Mouse (Mus musculus) brain, embryonic 14.5 days (tissue): ENCODE measurements around the gene Haspin. TPM values are rescaled to one million over a fixed set of nuclear protein-coding genes. Genes with fewer than 3 reads are reported as not detected.

Source experiments
- DNase-seq: peaks from one replicate; pipeline ENCODE4 v3.0.0-alpha.2; 2011; ENCODE audit warnings: low read depth
- CTCF ChIP-seq: fragments of 200-500 bp; IDR thresholded peaks from 2 replicates; pipeline ENCODE4 v1.5.1; 2012; ENCODE audit warnings: inconsistent platforms, mild to moderate bottlenecking, moderate library complexity, borderline replicate concordance; ENCODE audit not compliant: insufficient read depth, insufficient read length; ENCODE audit errors: extremely low read depth
- POLR2A ChIP-seq: fragments of 200-500 bp; IDR thresholded peaks from 2 replicates; pipeline ENCODE4 v1.6.1; 2012; ENCODE audit warnings: mild to moderate bottlenecking, inconsistent platforms, borderline replicate concordance; ENCODE audit not compliant: poor library complexity, insufficient read depth, insufficient read length, severe bottlenecking; ENCODE audit errors: extremely low read depth
- polyA plus RNA-seq: library from polyadenylated mRNA; depleted of rRNA; stranded (reverse); fragments of >200 nt; gene quantifications from 2 replicates; pipeline ENCODE4 v1.2.3, GENCODE M21; 2012

The Haspin gene
- polyA plus RNA-seq, 1 experiment, result 2.1 TPM

- TF ChIP-seq POLR2A, result no peak
- no peak for TF ChIP-seq CTCF
- no peak for DNase-seq
These were observed 30.0 kb upstream of the Haspin start for GRCm38 (mm10) chr11:73168071-73168470.

- no peak for DNase-seq
- TF ChIP-seq CTCF (no peak), POLR2A (no peak)
These were observed 24.2 kb upstream of the Haspin start for GRCm38 (mm10) chr11:73162284-73162683.

GRCm38 (mm10) chr11:73161616-73162015 is 23.5 kb upstream of the Haspin start:
- DNase-seq, result no peak
- TF ChIP-seq POLR2A (no peak), CTCF (no peak)

GRCm38 (mm10) chr11:73160811-73161200 is 22.7 kb upstream of the Haspin start:
- TF ChIP-seq POLR2A, result no peak
- no peak for TF ChIP-seq CTCF
- DNase-seq, result no peak

GRCm38 (mm10) chr11:73159957-73160810 is 22.1 kb upstream of the Haspin start, which contains the start of gene P2rx5:
Gene P2rx5, plus strand, starts transcription at chr11:73160421.
- TF ChIP-seq CTCF (no peak), POLR2A (no peak)
- peak; percentile 29 for DNase-seq

- DNase-seq, result peak; percentile 60
- TF ChIP-seq POLR2A (no peak), CTCF (no peak)
These were observed 17.0 kb upstream of the Haspin start for GRCm38 (mm10) chr11:73155071-73155470.

- no peak for DNase-seq
- TF ChIP-seq CTCF (no peak), POLR2A (no peak)
These were observed 10.1 kb upstream of the Haspin start for GRCm38 (mm10) chr11:73148209-73148608.

- DNase-seq, result no peak
- TF ChIP-seq CTCF (no peak), POLR2A (no peak)
These were observed 8.9 kb upstream of the Haspin start for GRCm38 (mm10) chr11:73146975-73147365.

- TF ChIP-seq CTCF (no peak), POLR2A (no peak)
- DNase-seq, result no peak
These were observed 8.2 kb upstream of the Haspin start for GRCm38 (mm10) chr11:73146026-73146974.

GRCm38 (mm10) chr11:73144261-73144681 is 6.2 kb upstream of the Haspin start:
- no peak for DNase-seq
- TF ChIP-seq CTCF (no peak), POLR2A (no peak)

GRCm38 (mm10) chr11:73137116-73137515 is 978 bp downstream of the Haspin start:
- no peak for TF ChIP-seq CTCF
- peak; percentile 29 for DNase-seq

GRCm38 (mm10) chr11:73136587-73136986 is 1.5 kb downstream of the Haspin start:
- DNase-seq, result no peak
- TF ChIP-seq POLR2A (no peak), CTCF (no peak)

GRCm38 (mm10) chr11:73134222-73134621 is 3.9 kb downstream of the Haspin start:
- TF ChIP-seq POLR2A (no peak), CTCF (no peak)
- no peak for DNase-seq

- no peak for TF ChIP-seq CTCF
- TF ChIP-seq POLR2A, result no peak
- DNase-seq, result no peak
These were observed 5.1 kb downstream of the Haspin start for GRCm38 (mm10) chr11:73132999-73133398.

GRCm38 (mm10) chr11:73131020-73131419 is 7.1 kb downstream of the Haspin start:
- DNase-seq, result peak; percentile 5
- no peak for TF ChIP-seq POLR2A
- peak; percentile 9; the same call in 1 of the 2 replicates for TF ChIP-seq CTCF
